Mouse (Mus musculus): Measurements from ENCODE around the gene Lyrm1. TPM values are rescaled to one million over a fixed set of nuclear protein-coding genes. Genes with fewer than 3 reads are reported as not detected.

Lyrm1 gene
- polyA plus RNA-seq, 1 experiment from 2014 or later, result 8.3 TPM

- WGBS, result 65% methylated on average over 2 of the region's 2 CpGs
- ATAC-seq (replicated peaks; ENCODE audit: extremely low read depth, insufficient read depth, low FRiP score), result no peak
Observed at GRCm38 (mm10) chr7:119941569-119941968, 45.9 kb downstream of the Lyrm1 start.

GRCm38 (mm10) chr7:119954047-119954446 is 58.4 kb downstream of the Lyrm1 start:
- H3K27me3 ChIP-seq (ENCODE audit: control insufficient read depth, insufficient read depth, low read length), result no peaks in the 10 kb centered on the region
- no peak overlapping the region for H3K9ac ChIP-seq (ENCODE audit: low read length)
- no peaks in the 10 kb centered on the region for H3K4me1 ChIP-seq (ENCODE audit: control insufficient read depth, insufficient read depth, low read length)
- H3K27ac ChIP-seq (ENCODE audit: low read length), result no peak overlapping the region
- H3K4me3 ChIP-seq (ENCODE audit: low read length), result no peak overlapping the region
- H3K36me3 ChIP-seq (ENCODE audit: control insufficient read depth, insufficient read depth), result no peaks in the 10 kb centered on the region
- WGBS, result 59% methylated on average over 1 of the region's 1 CpGs
- no peaks in the 10 kb centered on the region for H3K9me3 ChIP-seq (replicated peaks; ENCODE audit: control insufficient read depth, low read length)
- no peak overlapping the region for H3K4me2 ChIP-seq (ENCODE audit: low read depth, low read length)
- no peak for ATAC-seq (replicated peaks; ENCODE audit: extremely low read depth, insufficient read depth, low FRiP score)

More at GRCm38 (mm10) chr7:119941569-119941968, 45.9 kb downstream of the Lyrm1 start:
- Histone ChIP-seq H3K27ac (ENCODE audit: low read length) (no peak overlapping the region), H3K9me3 (replicated peaks; ENCODE audit: control insufficient read depth, low read length) (no peaks in the 10 kb centered on the region), H3K27me3 (ENCODE audit: control insufficient read depth, insufficient read depth, low read length) (no peaks in the 10 kb centered on the region), H3K4me1 (ENCODE audit: control insufficient read depth, insufficient read depth, low read length) (no peaks in the 10 kb centered on the region), H3K9ac (ENCODE audit: low read length) (no peak overlapping the region), H3K4me2 (ENCODE audit: low read depth, low read length) (no peak overlapping the region), H3K4me3 (ENCODE audit: low read length) (no peak overlapping the region), H3K36me3 (ENCODE audit: control insufficient read depth, insufficient read depth) (no peaks in the 10 kb centered on the region)

- no peak overlapping the region for H3K27ac ChIP-seq (ENCODE audit: low read length)
- no peak for ATAC-seq (replicated peaks; ENCODE audit: extremely low read depth, insufficient read depth, low FRiP score)
- H3K9ac ChIP-seq (ENCODE audit: low read length), result no peak overlapping the region
- no peaks in the 10 kb centered on the region for H3K36me3 ChIP-seq (ENCODE audit: control insufficient read depth, insufficient read depth)
- no peak overlapping the region for H3K4me3 ChIP-seq (ENCODE audit: low read length)
- no peaks in the 10 kb centered on the region for H3K4me1 ChIP-seq (ENCODE audit: control insufficient read depth, insufficient read depth, low read length)
- no peak overlapping the region for H3K4me2 ChIP-seq (ENCODE audit: low read depth, low read length)
- H3K9me3 ChIP-seq (replicated peaks; ENCODE audit: control insufficient read depth, low read length), result no peaks in the 10 kb centered on the region
- H3K27me3 ChIP-seq (ENCODE audit: control insufficient read depth, insufficient read depth, low read length), result no peaks in the 10 kb centered on the region
Observed at GRCm38 (mm10) chr7:119957421-119957820, 61.8 kb downstream of the Lyrm1 start.

GRCm38 (mm10) chr7:119959091-119959490 is 63.4 kb downstream of the Lyrm1 start:
- Histone ChIP-seq H3K4me2 (ENCODE audit: low read depth, low read length) (no peak overlapping the region), H3K27me3 (ENCODE audit: control insufficient read depth, insufficient read depth, low read length) (no peaks in the 10 kb centered on the region), H3K36me3 (ENCODE audit: control insufficient read depth, insufficient read depth) (no peaks in the 10 kb centered on the region), H3K4me1 (ENCODE audit: control insufficient read depth, insufficient read depth, low read length) (no peaks in the 10 kb centered on the region), H3K9me3 (replicated peaks; ENCODE audit: control insufficient read depth, low read length) (no peaks in the 10 kb centered on the region), H3K27ac (ENCODE audit: low read length) (no peak overlapping the region), H3K9ac (ENCODE audit: low read length) (no peak overlapping the region), H3K4me3 (ENCODE audit: low read length) (no peak overlapping the region)
- ATAC-seq (replicated peaks; ENCODE audit: extremely low read depth, insufficient read depth, low FRiP score), result no peak
- 56% methylated on average over 4 of the region's 4 CpGs for WGBS

GRCm38 (mm10) chr7:119959491-119959890 is 63.8 kb downstream of the Lyrm1 start:
- ATAC-seq (replicated peaks; ENCODE audit: extremely low read depth, insufficient read depth, low FRiP score), result no peak
- H3K27me3 ChIP-seq (ENCODE audit: control insufficient read depth, insufficient read depth, low read length), result no peaks in the 10 kb centered on the region
- WGBS, result 83% methylated on average over 4 of the region's 4 CpGs

GRCm38 (mm10) chr7:119960006-119960405 is 64.3 kb downstream of the Lyrm1 start:
- no peaks in the 10 kb centered on the region for H3K36me3 ChIP-seq (ENCODE audit: control insufficient read depth, insufficient read depth)
- no peaks in the 10 kb centered on the region for H3K27me3 ChIP-seq (ENCODE audit: control insufficient read depth, insufficient read depth, low read length)
- H3K9me3 ChIP-seq (replicated peaks; ENCODE audit: control insufficient read depth, low read length), result no peaks in the 10 kb centered on the region
- H3K4me2 ChIP-seq (ENCODE audit: low read depth, low read length), result no peak overlapping the region
- H3K27ac ChIP-seq (ENCODE audit: low read length), result no peak overlapping the region
- no peaks in the 10 kb centered on the region for H3K4me1 ChIP-seq (ENCODE audit: control insufficient read depth, insufficient read depth, low read length)
- H3K4me3 ChIP-seq (ENCODE audit: low read length), result no peak overlapping the region
- no peak overlapping the region for H3K9ac ChIP-seq (ENCODE audit: low read length)
- WGBS, result 71% methylated on average over 6 of the region's 6 CpGs
- ATAC-seq (replicated peaks; ENCODE audit: extremely low read depth, insufficient read depth, low FRiP score), result no peak

More at GRCm38 (mm10) chr7:119959491-119959890, 63.8 kb downstream of the Lyrm1 start:
- Histone ChIP-seq H3K4me2 (ENCODE audit: low read depth, low read length) (no peak overlapping the region), H3K9me3 (replicated peaks; ENCODE audit: control insufficient read depth, low read length) (no peaks in the 10 kb centered on the region), H3K27ac (ENCODE audit: low read length) (no peak overlapping the region), H3K4me3 (ENCODE audit: low read length) (no peak overlapping the region), H3K36me3 (ENCODE audit: control insufficient read depth, insufficient read depth) (no peaks in the 10 kb centered on the region), H3K4me1 (ENCODE audit: control insufficient read depth, insufficient read depth, low read length) (no peaks in the 10 kb centered on the region), H3K9ac (ENCODE audit: low read length) (no peak overlapping the region)

GRCm38 (mm10) chr7:119960546-119960945 is 64.9 kb downstream of the Lyrm1 start:
- Histone ChIP-seq H3K4me3 (ENCODE audit: low read length) (no peak overlapping the region), H3K9me3 (replicated peaks; ENCODE audit: control insufficient read depth, low read length) (no peaks in the 10 kb centered on the region)
- WGBS, result 81% methylated on average over 6 of the region's 6 CpGs

GRCm38 (mm10) chr7:119961107-119961506 is 65.4 kb downstream of the Lyrm1 start:
- no peaks in the 10 kb centered on the region for H3K36me3 ChIP-seq (ENCODE audit: control insufficient read depth, insufficient read depth)
- H3K4me2 ChIP-seq (ENCODE audit: low read depth, low read length), result no peak overlapping the region
- 43% methylated on average over 2 of the region's 2 CpGs for WGBS
- no peaks in the 10 kb centered on the region for H3K9me3 ChIP-seq (replicated peaks; ENCODE audit: control insufficient read depth, low read length)
- H3K4me3 ChIP-seq (ENCODE audit: low read length), result no peak overlapping the region
- H3K4me1 ChIP-seq (ENCODE audit: control insufficient read depth, insufficient read depth, low read length), result no peaks in the 10 kb centered on the region
- H3K27ac ChIP-seq (ENCODE audit: low read length), result no peak overlapping the region
- no peaks in the 10 kb centered on the region for H3K27me3 ChIP-seq (ENCODE audit: control insufficient read depth, insufficient read depth, low read length)
- ATAC-seq (replicated peaks; ENCODE audit: extremely low read depth, insufficient read depth, low FRiP score), result no peak
- H3K9ac ChIP-seq (ENCODE audit: low read length), result no peak overlapping the region

More at GRCm38 (mm10) chr7:119960546-119960945, 64.9 kb downstream of the Lyrm1 start:
- no peaks in the 10 kb centered on the region for H3K27me3 ChIP-seq (ENCODE audit: control insufficient read depth, insufficient read depth, low read length)
- H3K36me3 ChIP-seq (ENCODE audit: control insufficient read depth, insufficient read depth), result no peaks in the 10 kb centered on the region
- no peak overlapping the region for H3K9ac ChIP-seq (ENCODE audit: low read length)
- H3K4me1 ChIP-seq (ENCODE audit: control insufficient read depth, insufficient read depth, low read length), result no peaks in the 10 kb centered on the region
- no peak overlapping the region for H3K27ac ChIP-seq (ENCODE audit: low read length)
- ATAC-seq (replicated peaks; ENCODE audit: extremely low read depth, insufficient read depth, low FRiP score), result no peak
- H3K4me2 ChIP-seq (ENCODE audit: low read depth, low read length), result no peak overlapping the region

GRCm38 (mm10) chr7:119965205-119965604 is 69.5 kb downstream of the Lyrm1 start:
- no peak overlapping the region for H3K9ac ChIP-seq (ENCODE audit: low read length)
- no peak overlapping the region for H3K4me3 ChIP-seq (ENCODE audit: low read length)
- no peaks in the 10 kb centered on the region for H3K9me3 ChIP-seq (replicated peaks; ENCODE audit: control insufficient read depth, low read length)

More at GRCm38 (mm10) chr7:119965205-119965604, 69.5 kb downstream of the Lyrm1 start:
- Histone ChIP-seq H3K4me2 (ENCODE audit: low read depth, low read length) (no peak overlapping the region), H3K36me3 (ENCODE audit: control insufficient read depth, insufficient read depth) (no peaks in the 10 kb centered on the region), H3K27me3 (ENCODE audit: control insufficient read depth, insufficient read depth, low read length) (no peaks in the 10 kb centered on the region), H3K4me1 (ENCODE audit: control insufficient read depth, insufficient read depth, low read length) (no peaks in the 10 kb centered on the region), H3K27ac (ENCODE audit: low read length) (no peak overlapping the region)
- WGBS, result 68% methylated on average over 4 of the region's 4 CpGs
- no peak for ATAC-seq (replicated peaks; ENCODE audit: extremely low read depth, insufficient read depth, low FRiP score)
